Mouse (Mus musculus): ENCODE measurements around the gene Vmn1r214. TPM values are rescaled to one million over a fixed set of nuclear protein-coding genes. Genes with fewer than 3 reads are reported as not detected.

Gene Vmn1r214
- polyA plus RNA-seq, 1 experiment from 2014 or later = not detected

Other genes starting within 250 kb of the Vmn1r214 start
- not detected in 2 replicates for gene Vmn1r209, start 220.7 kb upstream of the Vmn1r214 start, polyA plus RNA-seq (2016; fragmentation: Nextera tagmentation; extraction: Ambion mirVana)
- gene Vmn1r210, start 199.1 kb upstream of the Vmn1r214 start, polyA plus RNA-seq (2016; fragmentation: Nextera tagmentation; extraction: Ambion mirVana) = not detected in 2 replicates
- not detected in 2 replicates for gene Vmn1r211, start 172.9 kb upstream of the Vmn1r214 start, polyA plus RNA-seq (2016; fragmentation: Nextera tagmentation; extraction: Ambion mirVana)
- not detected in 2 replicates for gene Vmn1r212, start 146.2 kb upstream of the Vmn1r214 start, polyA plus RNA-seq (2016; fragmentation: Nextera tagmentation; extraction: Ambion mirVana)
- gene Vmn1r213, start 22.8 kb upstream of the Vmn1r214 start, polyA plus RNA-seq (2016; fragmentation: Nextera tagmentation; extraction: Ambion mirVana) = not detected in 2 replicates
- not detected in 2 replicates for gene Vmn1r215, start 37.6 kb downstream of the Vmn1r214 start, polyA plus RNA-seq (2016; fragmentation: Nextera tagmentation; extraction: Ambion mirVana)
- not detected in 2 replicates for gene Vmn1r217, start 87.8 kb downstream of the Vmn1r214 start, polyA plus RNA-seq (2016; fragmentation: Nextera tagmentation; extraction: Ambion mirVana)
- not detected in 2 replicates for gene Vmn1r218, start 102.7 kb downstream of the Vmn1r214 start, polyA plus RNA-seq (2016; fragmentation: Nextera tagmentation; extraction: Ambion mirVana)
- gene Vmn1r219, start 128.9 kb downstream of the Vmn1r214 start, polyA plus RNA-seq (2016; fragmentation: Nextera tagmentation; extraction: Ambion mirVana) = not detected in 2 replicates
- not detected in 2 replicates for gene Vmn1r220, start 157.6 kb downstream of the Vmn1r214 start, polyA plus RNA-seq (2016; fragmentation: Nextera tagmentation; extraction: Ambion mirVana)
- not detected in 2 replicates for gene Vmn1r221, start 183.7 kb downstream of the Vmn1r214 start, polyA plus RNA-seq (2016; fragmentation: Nextera tagmentation; extraction: Ambion mirVana)
- gene Vmn1r222, start 205.5 kb downstream of the Vmn1r214 start, polyA plus RNA-seq (2016; fragmentation: Nextera tagmentation; extraction: Ambion mirVana) = not detected in 2 replicates
- not detected in 2 replicates for gene Vmn1r223, start 216.7 kb downstream of the Vmn1r214 start, polyA plus RNA-seq (2016; fragmentation: Nextera tagmentation; extraction: Ambion mirVana)

Data from heart, embryonic 12.5 days (tissue).